Mouse (Mus musculus): ENCODE measurements around the gene Uck2. TPM values are rescaled to one million over a fixed set of nuclear protein-coding genes. Genes with fewer than 3 reads are reported as not detected.
A peak's percentile ranks its signal among the peaks of the same experiment; 100 is the strongest.

Uck2 gene
- polyA plus RNA-seq, 1 experiment from 2014 or later = 10.8 TPM

GRCm38 (mm10) chr1:167212710-167213109 is 72.4 kb downstream of the Uck2 start:
- H3K27ac ChIP-seq (ENCODE audit: low read depth, low read length) = no peak overlapping the region

GRCm38 (mm10) chr1:167211979-167212614 is 73.0 kb downstream of the Uck2 start:
- no peak overlapping the region for H3K27ac ChIP-seq (ENCODE audit: low read depth, low read length)
- H3K9ac ChIP-seq (ENCODE audit: low read depth, low read length) = no peak overlapping the region
- ATAC-seq = no peak
- WGBS = 25% methylated on average over 7 of the region's 7 CpGs
- no peak overlapping the region for H3K4me3 ChIP-seq (ENCODE audit: low read depth, low read length)
- H3K36me3 ChIP-seq (ENCODE audit: control insufficient read depth, insufficient read depth) = no peaks in the 10 kb centered on the region
- H3K9me3 ChIP-seq (ENCODE audit: control insufficient read depth) = no peaks in the 10 kb centered on the region
- H3K27me3 ChIP-seq (replicated peaks; ENCODE audit: control insufficient read depth, insufficient read depth, low read length) = no peaks in the 10 kb centered on the region
- TF ChIP-seq CTCF (IDR thresholded peaks at IDR 0.05; ENCODE audit: low read depth) = peak; percentile 89
- H3K4me2 ChIP-seq (replicated peaks; ENCODE audit: low read depth) = no peak overlapping the region
- no peaks in the 10 kb centered on the region for H3K4me1 ChIP-seq (replicated peaks; ENCODE audit: control insufficient read depth, insufficient read depth, low read length)

More at GRCm38 (mm10) chr1:167212710-167213109, 72.4 kb downstream of the Uck2 start:
- Histone ChIP-seq H3K4me3 (ENCODE audit: low read depth, low read length) (no peak overlapping the region), H3K9ac (ENCODE audit: low read depth, low read length) (no peak overlapping the region), H3K36me3 (ENCODE audit: control insufficient read depth, insufficient read depth) (no peaks in the 10 kb centered on the region), H3K4me2 (replicated peaks; ENCODE audit: low read depth) (no peak overlapping the region), H3K4me1 (replicated peaks; ENCODE audit: control insufficient read depth, insufficient read depth, low read length) (no peaks in the 10 kb centered on the region), H3K27me3 (replicated peaks; ENCODE audit: control insufficient read depth, insufficient read depth, low read length) (no peaks in the 10 kb centered on the region), H3K9me3 (ENCODE audit: control insufficient read depth) (no peaks in the 10 kb centered on the region)
- no peak for ATAC-seq
- no peak for TF ChIP-seq CTCF (IDR thresholded peaks at IDR 0.05; ENCODE audit: low read depth)
- 94% methylated on average over 1 of the region's 1 CpGs for whole genome bisulfite sequencing

GRCm38 (mm10) chr1:167208816-167209215 is 76.3 kb downstream of the Uck2 start:
- H3K27ac ChIP-seq (ENCODE audit: low read depth, low read length) = no peak overlapping the region
- 69% methylated on average over 4 of the region's 4 CpGs for WGBS

GRCm38 (mm10) chr1:167205177-167205750 is 79.9 kb downstream of the Uck2 start:
- Histone ChIP-seq H3K36me3 (ENCODE audit: control insufficient read depth, insufficient read depth) (no peaks in the 10 kb centered on the region), H3K27ac (ENCODE audit: low read depth, low read length) (no peak overlapping the region), H3K4me2 (replicated peaks; ENCODE audit: low read depth) (no peak overlapping the region), H3K4me3 (ENCODE audit: low read depth, low read length) (no peak overlapping the region), H3K9me3 (ENCODE audit: control insufficient read depth) (no peaks in the 10 kb centered on the region), H3K27me3 (replicated peaks; ENCODE audit: control insufficient read depth, insufficient read depth, low read length) (no peaks in the 10 kb centered on the region), H3K9ac (ENCODE audit: low read depth, low read length) (no peak overlapping the region), H3K4me1 (replicated peaks; ENCODE audit: control insufficient read depth, insufficient read depth, low read length) (no peaks in the 10 kb centered on the region)
- no peak for ATAC-seq
- 49% methylated on average over 8 of the region's 8 CpGs for WGBS
- TF ChIP-seq CTCF (IDR thresholded peaks at IDR 0.05; ENCODE audit: low read depth) = no peak

More at GRCm38 (mm10) chr1:167208816-167209215, 76.3 kb downstream of the Uck2 start:
- Histone ChIP-seq H3K4me1 (replicated peaks; ENCODE audit: control insufficient read depth, insufficient read depth, low read length) (no peaks in the 10 kb centered on the region), H3K4me3 (ENCODE audit: low read depth, low read length) (no peak overlapping the region), H3K27me3 (replicated peaks; ENCODE audit: control insufficient read depth, insufficient read depth, low read length) (no peaks in the 10 kb centered on the region), H3K4me2 (replicated peaks; ENCODE audit: low read depth) (no peak overlapping the region), H3K36me3 (ENCODE audit: control insufficient read depth, insufficient read depth) (no peaks in the 10 kb centered on the region), H3K9ac (ENCODE audit: low read depth, low read length) (no peak overlapping the region), H3K9me3 (ENCODE audit: control insufficient read depth) (no peaks in the 10 kb centered on the region)
- TF ChIP-seq CTCF (IDR thresholded peaks at IDR 0.05; ENCODE audit: low read depth) = no peak
- no peak for ATAC-seq

- TF ChIP-seq CTCF (IDR thresholded peaks at IDR 0.05; ENCODE audit: low read depth) = no peak
- H3K27ac ChIP-seq (ENCODE audit: low read depth, low read length) = no peak overlapping the region
- no peak overlapping the region for H3K4me3 ChIP-seq (ENCODE audit: low read depth, low read length)
- no peaks in the 10 kb centered on the region for H3K27me3 ChIP-seq (replicated peaks; ENCODE audit: control insufficient read depth, insufficient read depth, low read length)
- no peaks in the 10 kb centered on the region for H3K4me1 ChIP-seq (replicated peaks; ENCODE audit: control insufficient read depth, insufficient read depth, low read length)
- H3K4me2 ChIP-seq (replicated peaks; ENCODE audit: low read depth) = no peak overlapping the region
- ATAC-seq = no peak
- no peak overlapping the region for H3K9ac ChIP-seq (ENCODE audit: low read depth, low read length)
- H3K36me3 ChIP-seq (ENCODE audit: control insufficient read depth, insufficient read depth) = no peaks in the 10 kb centered on the region
- no peaks in the 10 kb centered on the region for H3K9me3 ChIP-seq (ENCODE audit: control insufficient read depth)
- 81% methylated on average over 1 of the region's 1 CpGs for WGBS
Measured at GRCm38 (mm10) chr1:167204421-167204820, 80.7 kb downstream of the Uck2 start.

- 76% methylated on average over 8 of the region's 8 CpGs for WGBS
- no peaks in the 10 kb centered on the region for H3K4me1 ChIP-seq (replicated peaks; ENCODE audit: control insufficient read depth, insufficient read depth, low read length)
- TF ChIP-seq CTCF (IDR thresholded peaks at IDR 0.05; ENCODE audit: low read depth) = no peak
Measured at GRCm38 (mm10) chr1:167194766-167195165, 90.4 kb downstream of the Uck2 start.

More at GRCm38 (mm10) chr1:167194766-167195165, 90.4 kb downstream of the Uck2 start:
- Histone ChIP-seq H3K9ac (ENCODE audit: low read depth, low read length) (no peak overlapping the region), H3K27ac (ENCODE audit: low read depth, low read length) (no peak overlapping the region), H3K4me2 (replicated peaks; ENCODE audit: low read depth) (no peak overlapping the region), H3K4me3 (ENCODE audit: low read depth, low read length) (no peak overlapping the region), H3K36me3 (ENCODE audit: control insufficient read depth, insufficient read depth) (no peaks in the 10 kb centered on the region), H3K27me3 (replicated peaks; ENCODE audit: control insufficient read depth, insufficient read depth, low read length) (no peaks in the 10 kb centered on the region), H3K9me3 (ENCODE audit: control insufficient read depth) (no peaks in the 10 kb centered on the region)
- ATAC-seq = no peak

Data from intestine, postnatal 0 days (tissue).